Mouse (Mus musculus): ENCODE data around the gene Nrp2. TPM values are rescaled to one million over a fixed set of nuclear protein-coding genes. Genes with fewer than 3 reads are reported as not detected.

Nrp2 gene
- total and polyA plus RNA-seq, 2 experiments from 2014 or later: 31.6 to 120 TPM

DNA sequence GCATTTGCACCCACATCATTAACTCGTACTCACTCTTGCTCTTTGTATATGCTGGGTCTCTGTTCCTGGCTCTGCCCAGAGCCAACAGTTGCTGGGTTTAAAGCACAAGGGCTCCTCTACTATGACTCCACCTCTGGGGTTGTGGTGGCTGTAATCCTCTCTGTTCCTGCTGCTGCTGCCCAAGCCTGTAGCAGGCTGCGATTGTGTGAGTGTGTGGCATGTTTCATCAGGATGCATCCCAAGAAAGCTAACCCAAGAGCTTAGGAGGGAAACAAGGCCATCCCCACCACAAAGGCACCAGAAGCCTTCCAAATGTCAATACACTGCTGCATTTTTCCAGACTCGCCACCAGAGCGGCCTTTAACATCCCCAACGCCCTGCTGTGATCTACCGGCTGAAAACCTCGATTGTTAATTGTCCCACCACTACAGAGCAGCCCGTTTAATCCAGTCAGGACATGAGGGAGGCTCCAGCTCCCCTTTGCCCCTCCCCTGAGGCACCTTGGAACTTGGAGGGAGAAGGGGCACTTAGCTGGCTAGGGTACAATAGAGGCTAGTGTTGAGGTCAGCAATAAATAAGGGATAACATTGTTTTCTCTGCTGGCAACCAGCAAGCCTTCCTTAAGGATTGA, 40.1 kb downstream of the Nrp2 start:
- Histone ChIP-seq H3K4me3 (ENCODE audit: low read depth, low read length) (no peak overlapping the region), H3K9me3 (ENCODE audit: low read length) (no peaks in the 10 kb centered on the region), H3K27ac (ENCODE audit: low read depth, low read length) (0 out of 2 replicates have a peak overlapping the region, but pooled peaks have one; percentile 21), H3K4me1 (ENCODE audit: insufficient read depth) (no peaks in the 10 kb centered on the region), H3K36me3 (ENCODE audit: insufficient read depth) (peaks cover 5% of the 10 kb centered on the region), H3K4me2 (ENCODE audit: low read depth) (no peak overlapping the region), H3K27me3 (ENCODE audit: insufficient read depth, low read length) (no peaks in the 10 kb centered on the region), H3K9ac (no peak overlapping the region)
- TF ChIP-seq CTCF (IDR thresholded peaks at IDR 0.05; ENCODE audit: low read depth): no peak
- no peak for DNase-seq
- WGBS: 10% methylated on average over 8 of the region's 8 CpGs
- peak; percentile 75 for ATAC-seq

DNA sequence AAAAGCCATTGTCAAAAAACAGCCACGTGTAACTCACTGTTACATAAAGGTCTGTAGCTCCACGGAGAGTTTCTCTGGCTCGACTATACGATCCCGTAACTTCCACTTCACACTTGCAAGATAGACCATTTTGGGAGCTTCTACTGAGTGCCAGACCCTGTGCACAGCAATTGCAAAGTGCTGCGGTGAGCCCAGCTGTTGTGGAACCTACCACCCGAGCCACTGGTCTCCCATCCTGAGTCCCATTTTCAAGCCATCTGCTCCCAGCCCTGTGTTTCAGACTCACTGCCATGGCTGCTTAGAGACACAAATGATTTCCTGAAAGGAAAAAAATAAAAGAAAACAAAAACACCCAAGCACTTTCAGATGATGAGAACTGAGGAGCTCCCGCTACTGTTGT, 42.8 kb downstream of the Nrp2 start:
- no peak for TF ChIP-seq CTCF (IDR thresholded peaks at IDR 0.05; ENCODE audit: low read depth)
- WGBS: 82% methylated on average over 8 of the region's 8 CpGs
- no peak overlapping the region for H3K4me3 ChIP-seq (ENCODE audit: low read depth, low read length)
- ATAC-seq (no peak), DNase-seq (no peak)
- H3K9me3 ChIP-seq (ENCODE audit: low read length): no peaks in the 10 kb centered on the region
- H3K9ac ChIP-seq: no peak overlapping the region
- H3K4me1 ChIP-seq (ENCODE audit: insufficient read depth): peaks cover 14% of the 10 kb centered on the region
- peaks cover 5% of the 10 kb centered on the region; the same call in 1 of the 2 replicates for H3K36me3 ChIP-seq (ENCODE audit: insufficient read depth)
- no peak overlapping the region for H3K27ac ChIP-seq (ENCODE audit: low read depth, low read length)
- no peaks in the 10 kb centered on the region for H3K27me3 ChIP-seq (ENCODE audit: insufficient read depth, low read length)
- H3K4me2 ChIP-seq (ENCODE audit: low read depth): no peak overlapping the region

DNA sequence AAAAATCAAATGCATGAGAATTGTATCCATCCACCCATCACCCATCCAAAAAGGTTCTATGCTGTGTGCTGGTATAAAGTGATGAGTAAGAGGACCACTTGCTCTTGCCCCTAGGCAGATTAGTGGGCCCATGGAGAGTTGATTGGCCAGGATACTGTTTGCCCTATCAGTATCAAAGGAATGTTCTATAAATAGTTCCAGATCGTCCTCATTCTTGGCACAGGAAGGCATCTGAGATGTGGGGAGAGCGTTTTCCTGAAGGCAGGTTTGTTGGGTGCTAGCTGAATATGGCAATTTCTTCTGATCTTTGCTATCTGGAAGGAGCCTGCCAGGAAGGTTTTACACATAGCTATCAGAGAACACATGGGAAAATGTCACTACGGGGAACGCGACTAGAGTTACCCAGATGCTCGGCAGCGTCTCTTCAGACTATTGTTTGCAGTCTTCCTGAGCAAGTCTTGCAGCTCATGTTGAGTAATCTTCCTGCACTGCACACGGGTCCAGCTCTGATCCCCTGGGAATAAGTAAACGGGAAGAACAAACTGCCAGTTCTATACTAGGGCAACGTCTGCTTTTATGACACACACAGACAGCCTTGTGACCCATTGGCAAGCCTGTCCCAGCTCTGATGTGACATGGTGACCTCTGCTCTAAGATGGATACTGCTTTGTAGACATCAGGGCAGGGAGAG, 44.5 kb downstream of the Nrp2 start:
- no peak overlapping the region for H3K4me3 ChIP-seq (ENCODE audit: low read depth, low read length)
- no peak overlapping the region for H3K4me2 ChIP-seq (ENCODE audit: low read depth)
- ATAC-seq (no peak), DNase-seq (peak; percentile 22)
- H3K9ac ChIP-seq: no peak overlapping the region
- peaks cover 5% of the 10 kb centered on the region; the same call in 1 of the 2 replicates for H3K36me3 ChIP-seq (ENCODE audit: insufficient read depth)
- no peak overlapping the region for H3K27ac ChIP-seq (ENCODE audit: low read depth, low read length)
- H3K9me3 ChIP-seq (ENCODE audit: low read length): no peaks in the 10 kb centered on the region
- no peaks in the 10 kb centered on the region for H3K27me3 ChIP-seq (ENCODE audit: insufficient read depth, low read length)
- 64% methylated on average over 10 of the region's 10 CpGs for WGBS
- peaks cover 20% of the 10 kb centered on the region for H3K4me1 ChIP-seq (ENCODE audit: insufficient read depth)
- TF ChIP-seq CTCF (IDR thresholded peaks at IDR 0.05; ENCODE audit: low read depth): no peak

DNA sequence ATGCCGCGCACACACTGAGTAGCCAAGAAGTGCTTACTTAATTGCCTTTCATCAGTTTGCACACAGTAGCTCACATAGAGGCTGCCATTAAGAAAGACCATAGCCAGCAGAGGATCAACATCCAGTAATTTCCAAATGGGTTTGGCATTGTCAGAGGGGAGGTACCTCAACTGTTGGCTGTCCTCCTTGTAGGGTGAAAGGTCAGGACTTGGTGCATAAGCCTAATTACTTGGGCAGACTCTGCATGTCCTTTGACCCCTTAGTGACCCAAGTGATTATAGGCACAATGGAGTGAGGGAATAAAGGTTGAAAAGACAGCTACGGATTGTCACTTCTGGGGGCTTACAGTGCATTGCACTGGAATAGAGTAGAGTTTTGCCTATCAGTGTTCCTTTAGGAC, 45.3 kb downstream of the Nrp2 start:
- H3K4me3 ChIP-seq (ENCODE audit: low read depth, low read length): no peak overlapping the region
- no peaks in the 10 kb centered on the region for H3K27me3 ChIP-seq (ENCODE audit: insufficient read depth, low read length)
- no peak overlapping the region for H3K9ac ChIP-seq
- no peaks in the 10 kb centered on the region for H3K9me3 ChIP-seq (ENCODE audit: low read length)
- no peak overlapping the region for H3K4me2 ChIP-seq (ENCODE audit: low read depth)
- peaks cover 5% of the 10 kb centered on the region; the same call in 1 of the 2 replicates for H3K36me3 ChIP-seq (ENCODE audit: insufficient read depth)
- H3K4me1 ChIP-seq (ENCODE audit: insufficient read depth): peaks cover 20% of the 10 kb centered on the region
- WGBS: 57% methylated on average over 3 of the region's 3 CpGs
- no peak for ATAC-seq
- no peak for DNase-seq
- H3K27ac ChIP-seq (ENCODE audit: low read depth, low read length): no peak overlapping the region
- TF ChIP-seq CTCF (IDR thresholded peaks at IDR 0.05; ENCODE audit: low read depth): no peak

DNA sequence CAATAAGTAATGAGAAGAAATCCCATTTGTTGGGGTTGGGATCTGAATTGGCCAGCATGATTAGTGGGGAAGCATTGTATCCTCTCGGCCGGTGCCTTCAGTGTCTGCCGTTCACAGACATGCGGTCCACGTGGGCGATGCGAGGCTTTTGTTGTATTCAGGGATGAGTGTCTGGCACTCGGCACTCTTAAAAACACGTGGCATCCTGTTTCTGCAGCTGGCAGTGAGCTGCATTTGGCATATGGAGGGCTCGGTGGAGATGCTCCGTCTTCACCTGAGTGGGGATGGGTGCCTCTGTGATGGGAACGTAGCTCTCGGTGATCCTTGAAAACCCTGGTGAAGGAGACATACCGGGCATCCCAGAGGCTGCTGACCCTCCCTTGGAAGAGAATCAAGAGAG, 46.6 kb downstream of the Nrp2 start:
- no peak overlapping the region for H3K4me2 ChIP-seq (ENCODE audit: low read depth)
- H3K4me1 ChIP-seq (ENCODE audit: insufficient read depth): peaks cover 20% of the 10 kb centered on the region
- no peak overlapping the region for H3K4me3 ChIP-seq (ENCODE audit: low read depth, low read length)
- H3K36me3 ChIP-seq (ENCODE audit: insufficient read depth): peaks cover 5% of the 10 kb centered on the region; the same call in 1 of the 2 replicates
- no peaks in the 10 kb centered on the region for H3K9me3 ChIP-seq (ENCODE audit: low read length)
- no peak overlapping the region for H3K9ac ChIP-seq
- peak; percentile 57 for DNase-seq
- H3K27ac ChIP-seq (ENCODE audit: low read depth, low read length): peak overlapping the region; percentile 37; the same call in 1 of the 2 replicates
- WGBS: 32% methylated on average over 14 of the region's 14 CpGs
- no peaks in the 10 kb centered on the region for H3K27me3 ChIP-seq (ENCODE audit: insufficient read depth, low read length)
- TF ChIP-seq CTCF (IDR thresholded peaks at IDR 0.05; ENCODE audit: low read depth): no peak
- peak; percentile 40; the same call in 1 of the 2 replicates for ATAC-seq

DNA sequence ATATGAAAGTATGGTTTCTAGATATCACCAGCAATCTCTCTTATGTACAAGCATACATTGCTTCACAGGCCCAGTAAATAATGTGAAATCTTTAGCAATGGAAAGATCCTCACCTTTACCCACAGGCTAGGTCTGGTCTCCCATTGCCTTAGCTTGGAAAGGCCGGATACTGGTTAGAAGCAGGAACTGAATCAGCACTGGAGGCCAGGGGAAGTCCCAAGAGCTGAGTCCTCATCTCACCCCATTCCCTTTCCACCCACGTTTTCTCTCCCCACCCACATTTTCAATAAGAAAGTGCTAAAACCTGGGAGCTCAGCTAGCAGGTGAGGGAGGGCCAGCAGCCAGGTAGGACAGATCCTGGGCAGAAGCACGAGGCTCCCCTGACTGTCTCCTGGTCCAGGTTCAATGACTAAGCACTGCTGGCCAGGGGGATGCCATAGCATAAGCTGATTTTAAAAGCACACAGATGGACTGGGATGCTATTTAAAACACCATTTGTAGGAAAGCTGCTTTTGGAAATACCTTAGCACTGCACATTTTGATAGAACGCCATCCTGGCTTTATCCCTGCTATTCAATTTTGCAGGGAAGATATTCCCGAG, 47.4 kb downstream of the Nrp2 start:
- Histone ChIP-seq H3K27me3 (ENCODE audit: insufficient read depth, low read length) (no peaks in the 10 kb centered on the region), H3K9ac (no peak overlapping the region)

More for the DNA sequence above, 47.4 kb downstream of the Nrp2 start:
- TF ChIP-seq CTCF (IDR thresholded peaks at IDR 0.05; ENCODE audit: low read depth): no peak
- ATAC-seq (peak; percentile 18), DNase-seq (peak; percentile 43)
- Histone ChIP-seq H3K36me3 (ENCODE audit: insufficient read depth) (peaks cover 5% of the 10 kb centered on the region; the same call in 1 of the 2 replicates), H3K4me1 (ENCODE audit: insufficient read depth) (peaks cover 20% of the 10 kb centered on the region), H3K4me3 (ENCODE audit: low read depth, low read length) (no peak overlapping the region), H3K9me3 (ENCODE audit: low read length) (no peaks in the 10 kb centered on the region), H3K4me2 (ENCODE audit: low read depth) (no peak overlapping the region), H3K27ac (ENCODE audit: low read depth, low read length) (peak overlapping the region; percentile 31; the same call in 1 of the 2 replicates)
- 55% methylated on average over 5 of the region's 5 CpGs for WGBS

Data from forebrain, postnatal 0 days (tissue).